Mouse (Mus musculus) stomach, embryonic 14.5 days (tissue): Measurements from ENCODE around the gene Slc39a5. TPM values are rescaled to one million over a fixed set of nuclear protein-coding genes. Genes with fewer than 3 reads are reported as not detected.
A peak's percentile ranks its signal among the peaks of the same experiment; 100 is the strongest.

Source experiments
- ATAC-seq: fragments of 200-750 bp; cut with Nextera tagmentation; 2 replicates; pipeline ENCODE4 v1.8.0; 2017; ENCODE audit warnings: low read depth, moderate TSS enrichment; ENCODE audit not compliant: insufficient number of reproducible peaks, insufficient read depth, low FRiP score
- H3K27ac ChIP-seq: fragments of 300-500 bp; sonication (generic); 2 replicates; pipeline ENCODE4 v1.5.1; 2014; ENCODE audit warnings: mild to moderate bottlenecking, low read length, moderate library complexity, mixed read lengths
- H3K27me3 ChIP-seq: fragments of 300-500 bp; sonication (generic); 2 replicates; pipeline ENCODE4 v1.6.1; 2014; ENCODE audit warnings: low read length, control low read depth, mixed read lengths; ENCODE audit not compliant: control insufficient read depth, insufficient read depth
- H3K36me3 ChIP-seq: fragments of 300-500 bp; sonication (generic); 2 replicates; pipeline ENCODE4 v1.6.1; 2014; ENCODE audit warnings: mild to moderate bottlenecking, control low read depth, low read length, moderate library complexity, mixed read lengths; ENCODE audit not compliant: control insufficient read depth, insufficient read depth
- H3K4me1 ChIP-seq: fragments of 300-500 bp; sonication (generic); 2 replicates; pipeline ENCODE4 v1.6.1; 2014; ENCODE audit warnings: low read length, control low read depth, mixed read lengths; ENCODE audit not compliant: control insufficient read depth, insufficient read depth
- H3K4me2 ChIP-seq: fragments of 300-500 bp; sonication (generic); replicated peaks from 2 replicates; pipeline ENCODE4 v1.6.1; 2014; ENCODE audit warnings: low read depth, low read length, control low read depth
- H3K4me3 ChIP-seq: fragments of 300-500 bp; sonication (generic); 2 replicates; pipeline ENCODE4 v1.5.1; 2014; ENCODE audit warnings: low read depth, low read length, control low read depth
- H3K9ac ChIP-seq: fragments of 300-500 bp; sonication (generic); replicated peaks from 2 replicates; pipeline ENCODE4 v1.6.1; 2014; ENCODE audit warnings: low read depth, mild to moderate bottlenecking, control low read depth, low read length, moderate library complexity, mixed read lengths
- H3K9me3 ChIP-seq: fragments of 300-500 bp; sonication (generic); 2 replicates; pipeline ENCODE4 v1.6.1; 2016; ENCODE audit warnings: low read depth, low read length, control low read depth; ENCODE audit not compliant: control insufficient read depth
- WGBS: fragments of 180-500 bp; shearing (Covaris S2); extraction: QIAGEN DNeasy Blood & Tissue Kit; methylation state at CpG from one replicate; pipeline ENCODE4 v1.1.7; 2014; 5-methylcytosine and 5-hydroxymethylcytosine counted together
- polyA plus RNA-seq: library from polyadenylated mRNA; unstranded; fragments of >200 nt; fragmentation: Nextera tagmentation; extraction: Ambion mirVana; gene quantifications from 2 replicates; pipeline ENCODE4 v1.2.1, GENCODE M21; 2014

The Slc39a5 gene
- polyA plus RNA-seq, 1 experiment from 2014 or later, result 3.7 TPM

DNA sequence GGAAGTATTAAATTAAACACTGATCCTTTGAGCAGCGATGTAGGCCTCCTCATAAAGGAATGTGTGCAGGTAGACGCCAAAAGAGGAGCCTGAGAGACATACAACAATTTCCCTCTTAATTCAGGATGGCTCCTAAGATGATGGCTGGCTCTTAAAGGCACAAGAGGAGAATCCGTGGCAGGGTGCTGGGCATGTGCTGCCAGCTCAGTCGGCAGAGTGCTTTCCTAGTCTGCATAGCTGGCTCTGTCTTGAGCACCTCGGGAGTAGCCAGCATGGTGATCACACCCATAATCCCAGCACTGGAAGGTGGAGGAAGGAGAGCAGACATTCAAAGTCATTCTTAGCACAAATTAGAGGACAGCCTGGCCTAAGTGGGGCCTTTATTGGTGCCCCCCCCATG is 34.8 kb upstream of the Slc39a5 start:
- WGBS, result 87% methylated on average over 5 of the region's 5 CpGs
- Histone ChIP-seq H3K9me3 (no peaks in the 10 kb centered on the region), H3K4me3 (no peak overlapping the region), H3K4me2 (no peak overlapping the region), H3K36me3 (peaks cover 58% of the 10 kb centered on the region), H3K9ac (no peak overlapping the region), H3K4me1 (no peaks in the 10 kb centered on the region), H3K27ac (no peak overlapping the region), H3K27me3 (no peaks in the 10 kb centered on the region)
- ATAC-seq, result no peak

DNA sequence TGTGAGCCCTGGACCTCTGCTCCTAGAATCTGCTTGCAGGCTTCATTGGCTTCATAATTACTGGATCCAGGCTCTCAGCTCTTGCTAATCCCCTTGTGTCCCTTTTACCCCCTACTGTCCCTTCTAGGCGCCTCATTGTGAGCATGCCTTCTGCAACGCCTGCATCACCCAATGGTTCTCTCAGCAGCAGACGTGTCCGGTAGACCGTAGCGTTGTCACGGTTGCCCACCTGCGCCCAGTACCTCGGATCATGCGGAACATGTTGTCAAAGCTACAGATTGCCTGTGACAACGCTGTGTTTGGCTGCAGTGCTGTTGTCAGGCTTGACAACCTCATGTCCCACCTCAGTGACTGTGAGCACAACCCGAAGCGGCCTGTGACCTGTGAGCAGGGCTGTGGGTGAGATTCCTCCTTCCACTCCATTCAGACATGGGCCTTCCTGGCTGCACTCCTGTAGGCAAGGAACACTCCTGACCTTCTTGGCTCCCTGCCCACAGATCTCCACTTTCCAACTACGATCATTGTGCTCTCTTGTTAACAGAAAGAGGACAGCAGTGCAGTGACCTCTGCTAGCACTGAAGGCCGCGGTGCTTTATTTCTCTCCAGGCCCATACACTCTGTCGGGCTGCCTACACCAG is 34.3 kb upstream of the Slc39a5 start:
- no peaks in the 10 kb centered on the region for H3K27me3 ChIP-seq
- no peaks in the 10 kb centered on the region for H3K4me1 ChIP-seq
- no peak overlapping the region for H3K4me3 ChIP-seq
- 0 out of 2 replicates have a peak, but pooled peaks have one; percentile 6 for ATAC-seq
- no peak overlapping the region for H3K27ac ChIP-seq
- no peak overlapping the region for H3K4me2 ChIP-seq
- peaks cover 61% of the 10 kb centered on the region for H3K36me3 ChIP-seq
- 87% methylated on average over 17 of the region's 17 CpGs for WGBS
- H3K9me3 ChIP-seq, result no peaks in the 10 kb centered on the region
- H3K9ac ChIP-seq, result no peak overlapping the region

DNA sequence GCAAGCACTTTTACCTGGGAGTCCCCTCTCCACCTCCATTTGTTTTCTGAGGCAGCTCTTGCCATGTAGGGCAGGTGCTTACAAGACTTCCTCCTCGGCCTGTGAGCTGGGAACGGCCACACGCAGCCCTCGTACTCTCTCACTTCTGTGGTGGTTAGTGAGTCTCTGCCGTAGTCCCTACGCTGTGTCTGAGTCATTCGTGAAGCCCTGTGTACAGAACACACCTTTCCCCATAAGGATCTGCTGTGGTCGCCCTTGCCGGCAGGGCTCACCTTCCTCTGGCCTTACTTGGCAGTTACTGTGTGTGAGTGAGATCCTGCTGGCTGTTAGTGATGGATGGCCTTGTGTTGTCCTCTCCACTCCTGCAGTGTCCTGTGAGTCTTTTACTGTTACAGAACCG is 33.7 kb upstream of the Slc39a5 start:
- Histone ChIP-seq H3K4me3 (no peak overlapping the region), H3K4me1 (no peaks in the 10 kb centered on the region), H3K27me3 (no peaks in the 10 kb centered on the region), H3K4me2 (no peak overlapping the region), H3K9ac (no peak overlapping the region), H3K27ac (no peak overlapping the region), H3K9me3 (no peaks in the 10 kb centered on the region), H3K36me3 (peaks cover 65% of the 10 kb centered on the region)
- 79% methylated on average over 10 of the region's 10 CpGs for WGBS
- no peak for ATAC-seq

DNA sequence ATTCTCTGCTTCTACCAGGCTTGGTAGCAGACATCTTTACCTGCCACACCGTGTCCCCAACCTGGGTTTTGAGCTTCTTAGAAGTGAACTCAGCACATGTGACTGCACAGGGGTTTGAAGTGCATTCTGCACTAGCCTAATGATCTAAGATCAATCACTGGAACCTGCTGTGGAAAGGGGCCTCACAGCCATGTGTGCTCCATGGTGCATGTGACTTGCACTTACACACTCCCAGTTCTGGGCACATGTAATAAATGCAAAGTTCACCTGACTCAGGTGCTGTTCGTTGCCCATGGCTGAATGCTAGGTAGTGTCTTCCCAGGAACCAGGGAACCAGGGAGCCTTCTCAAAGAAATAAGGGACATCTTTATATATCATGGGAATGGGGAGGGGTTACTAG is 32.4 kb upstream of the Slc39a5 start:
- no peaks in the 10 kb centered on the region for H3K27me3 ChIP-seq
- H3K36me3 ChIP-seq, result peaks cover 65% of the 10 kb centered on the region
- no peaks in the 10 kb centered on the region for H3K4me1 ChIP-seq
- 94% methylated on average over 2 of the region's 2 CpGs for WGBS
- H3K4me3 ChIP-seq, result no peak overlapping the region
- H3K27ac ChIP-seq, result no peak overlapping the region
- H3K4me2 ChIP-seq, result no peak overlapping the region
- no peak overlapping the region for H3K9ac ChIP-seq
- H3K9me3 ChIP-seq, result no peaks in the 10 kb centered on the region
- no peak for ATAC-seq

DNA sequence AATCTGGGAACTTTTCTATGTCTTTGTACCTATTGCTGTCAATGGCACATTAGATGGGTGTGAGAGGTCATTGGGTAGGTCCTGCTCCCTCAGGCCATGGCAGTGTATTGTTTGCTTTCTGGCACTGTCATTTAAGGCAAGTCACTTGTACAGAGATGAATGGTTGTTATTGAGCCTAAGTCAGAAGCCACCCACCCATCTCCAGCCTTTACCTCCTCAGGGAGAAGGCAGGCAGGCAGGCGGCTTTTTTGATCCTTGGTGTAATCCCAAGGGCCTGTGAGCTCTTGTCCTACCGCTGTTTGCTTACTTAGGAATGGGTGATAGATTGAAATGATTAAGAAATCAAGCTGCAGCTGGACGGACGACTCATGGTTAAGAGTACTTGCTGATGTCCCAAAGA is 28.4 kb upstream of the Slc39a5 start:
- no peaks in the 10 kb centered on the region for H3K4me1 ChIP-seq
- peaks cover 34% of the 10 kb centered on the region for H3K36me3 ChIP-seq
- H3K9me3 ChIP-seq, result no peaks in the 10 kb centered on the region
- H3K4me3 ChIP-seq, result no peak overlapping the region
- ATAC-seq, result no peak
- 70% methylated on average over 4 of the region's 4 CpGs for WGBS
- H3K27ac ChIP-seq, result no peak overlapping the region
- no peaks in the 10 kb centered on the region for H3K27me3 ChIP-seq
- H3K9ac ChIP-seq, result no peak overlapping the region
- no peak overlapping the region for H3K4me2 ChIP-seq

DNA sequence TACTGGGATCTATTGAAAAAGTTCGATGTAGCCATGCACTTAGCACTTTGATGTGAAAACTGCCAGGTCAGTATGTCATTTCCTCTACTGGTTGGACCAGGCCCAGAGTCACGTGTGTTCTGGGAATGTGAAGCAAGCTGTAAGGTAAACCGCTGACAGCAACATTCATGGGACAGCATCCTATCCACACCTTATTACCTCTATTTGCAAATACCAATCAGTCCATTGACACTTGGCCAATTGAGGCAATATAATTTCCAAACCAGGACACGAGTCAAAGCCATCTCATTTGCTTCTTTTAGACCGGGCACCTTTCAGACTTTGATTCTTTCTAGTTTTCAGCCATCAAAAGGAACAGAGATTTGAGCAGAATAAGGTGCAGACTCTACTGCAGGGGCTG is 28.0 kb upstream of the Slc39a5 start:
- Histone ChIP-seq H3K4me2 (no peak overlapping the region), H3K36me3 (peaks cover 34% of the 10 kb centered on the region), H3K9ac (no peak overlapping the region), H3K9me3 (no peaks in the 10 kb centered on the region), H3K27ac (no peak overlapping the region), H3K4me1 (no peaks in the 10 kb centered on the region), H3K27me3 (no peaks in the 10 kb centered on the region), H3K4me3 (no peak overlapping the region)
- 88% methylated on average over 5 of the region's 5 CpGs for WGBS
- no peak for ATAC-seq

DNA sequence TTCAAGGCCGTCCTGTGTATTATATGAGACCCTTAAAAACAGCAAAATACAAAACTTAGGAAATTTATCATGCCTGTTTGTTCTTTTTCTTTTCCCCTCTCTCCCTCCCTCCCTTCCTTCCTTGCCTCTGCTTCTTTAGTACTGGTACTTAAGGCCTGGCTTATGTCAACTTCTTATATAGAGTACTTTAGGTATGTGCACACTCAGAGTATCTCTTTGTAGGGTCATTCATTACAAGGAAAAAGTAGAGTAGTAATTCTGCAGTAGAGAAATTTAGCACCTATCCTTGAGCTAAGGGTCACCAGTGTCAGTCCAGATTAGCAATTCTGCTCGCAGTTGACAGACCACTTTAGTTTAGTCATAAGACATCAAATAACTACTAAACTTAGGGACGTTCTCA is 24.2 kb upstream of the Slc39a5 start:
- no peak overlapping the region for H3K27ac ChIP-seq

DNA sequence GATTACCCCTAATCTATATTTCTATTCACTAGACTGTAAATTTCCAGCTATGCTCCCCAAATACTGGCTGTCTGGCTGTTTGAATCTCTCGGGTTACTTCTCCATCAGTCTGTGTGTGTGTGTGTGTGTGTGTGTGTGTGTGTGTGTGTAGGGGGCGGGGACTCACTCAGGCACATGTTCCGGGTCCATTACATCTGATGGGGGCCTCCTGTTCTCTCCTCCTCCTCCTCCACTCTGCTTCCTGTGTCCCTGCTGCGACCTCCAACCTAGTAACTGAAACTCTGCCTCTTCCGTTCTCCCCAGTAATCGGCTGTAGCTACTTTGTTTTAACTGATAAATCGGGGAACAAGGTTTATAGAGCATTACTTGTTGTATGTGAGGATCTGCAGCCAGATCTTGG is 23.6 kb upstream of the Slc39a5 start:
- Histone ChIP-seq H3K9ac (no peak overlapping the region), H3K4me2 (no peak overlapping the region), H3K36me3 (peaks cover 31% of the 10 kb centered on the region), H3K4me1 (no peaks in the 10 kb centered on the region), H3K27ac (no peak overlapping the region), H3K27me3 (no peaks in the 10 kb centered on the region), H3K4me3 (no peak overlapping the region), H3K9me3 (no peaks in the 10 kb centered on the region)
- no peak for ATAC-seq
- 27% methylated on average over 7 of the region's 7 CpGs for WGBS

More for the DNA sequence above, 24.2 kb upstream of the Slc39a5 start:
- Histone ChIP-seq H3K27me3 (no peaks in the 10 kb centered on the region), H3K4me1 (no peaks in the 10 kb centered on the region), H3K4me2 (no peak overlapping the region), H3K4me3 (no peak overlapping the region), H3K9ac (no peak overlapping the region), H3K36me3 (peaks cover 37% of the 10 kb centered on the region), H3K9me3 (no peaks in the 10 kb centered on the region)
- WGBS, result 82% methylated on average over 3 of the region's 3 CpGs
- no peak for ATAC-seq

DNA sequence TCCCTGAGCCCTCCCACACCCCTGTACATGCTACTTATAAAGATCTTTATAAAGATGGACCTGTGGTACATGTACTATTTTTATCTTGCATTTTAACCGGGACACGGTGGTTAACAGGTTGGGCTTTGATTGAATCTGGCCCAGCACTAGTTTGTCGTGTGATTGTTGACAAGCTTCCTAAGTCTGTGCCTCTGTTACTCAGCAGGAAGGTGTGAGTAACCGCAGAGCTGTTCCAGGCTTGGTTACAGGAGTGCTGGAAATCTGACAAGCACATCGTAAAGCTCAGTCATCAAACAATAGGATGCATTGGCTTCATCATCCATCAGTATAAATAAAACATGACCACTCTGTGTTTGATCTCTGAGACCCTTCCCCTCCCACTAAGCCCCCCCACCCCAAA is 21.4 kb upstream of the Slc39a5 start:
- H3K36me3 ChIP-seq, result peaks cover 25% of the 10 kb centered on the region; the same call in 1 of the 2 replicates
- no peak overlapping the region for H3K4me2 ChIP-seq
- H3K9me3 ChIP-seq, result no peaks in the 10 kb centered on the region
- no peaks in the 10 kb centered on the region for H3K4me1 ChIP-seq
- H3K4me3 ChIP-seq, result no peak overlapping the region
- H3K9ac ChIP-seq, result no peak overlapping the region
- no peak for ATAC-seq
- no peaks in the 10 kb centered on the region for H3K27me3 ChIP-seq
- WGBS, result 67% methylated on average over 5 of the region's 5 CpGs
- H3K27ac ChIP-seq, result no peak overlapping the region
